Mouse (Mus musculus): Measurements from ENCODE around the gene Alpl.

The Alpl gene

DNA sequence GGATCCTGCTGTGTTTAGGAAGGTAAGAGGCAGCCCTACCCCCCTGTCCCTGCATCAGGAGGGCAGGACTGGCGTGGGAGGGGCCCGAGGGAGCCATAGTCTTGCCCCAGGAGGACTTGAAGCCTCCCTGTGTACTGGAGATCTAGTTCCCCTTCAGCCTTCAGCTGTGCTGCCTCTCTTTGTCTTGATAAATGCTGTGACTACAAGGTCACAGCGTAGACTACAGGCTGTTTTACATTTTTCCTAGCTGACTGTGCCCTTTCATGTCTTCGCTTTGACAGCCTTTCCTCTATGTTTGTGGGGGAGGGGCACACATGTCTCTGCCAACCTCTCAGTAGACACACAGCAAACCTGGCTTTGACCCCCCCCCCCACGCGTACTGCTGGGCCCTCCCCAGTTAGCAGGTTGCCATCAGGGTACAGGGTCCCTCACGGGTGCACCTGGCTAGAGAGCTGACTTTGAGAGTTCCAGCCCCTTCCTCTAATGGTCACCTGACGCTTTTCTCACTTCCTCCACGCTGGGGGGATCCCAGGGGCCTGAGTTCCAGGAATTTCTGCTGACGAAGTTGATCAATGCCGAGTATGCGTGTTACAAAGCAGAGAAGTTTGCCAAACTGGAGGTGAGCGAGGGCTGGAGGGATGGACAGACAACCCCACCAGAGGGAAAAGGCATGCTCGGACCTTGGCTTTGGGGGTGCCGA is 76.7 kb downstream of the Alpl start:
- no peak for DNase-seq (ENCODE audit: low spot score in 2 of 2)

DNA sequence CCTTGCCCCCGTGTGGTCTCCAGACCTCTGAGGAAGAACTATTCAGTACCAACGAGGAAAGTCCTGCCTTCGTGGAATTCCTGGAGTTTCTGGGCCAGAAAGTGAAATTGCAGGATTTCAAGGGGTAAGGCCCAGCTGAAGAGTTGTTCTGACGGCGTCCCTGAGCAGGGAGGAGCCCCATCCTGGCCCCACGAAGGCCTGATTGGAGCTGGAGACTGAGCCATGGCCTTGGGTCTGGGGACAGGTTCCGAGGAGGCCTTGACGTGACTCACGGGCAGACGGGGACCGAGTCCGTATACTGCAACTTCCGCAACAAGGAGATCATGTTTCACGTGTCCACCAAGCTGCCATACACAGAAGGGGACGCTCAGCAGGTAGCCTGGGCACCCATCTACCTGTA is 78.5 kb downstream of the Alpl start:
- no peak for DNase-seq (ENCODE audit: low spot score in 2 of 2)

DNA sequence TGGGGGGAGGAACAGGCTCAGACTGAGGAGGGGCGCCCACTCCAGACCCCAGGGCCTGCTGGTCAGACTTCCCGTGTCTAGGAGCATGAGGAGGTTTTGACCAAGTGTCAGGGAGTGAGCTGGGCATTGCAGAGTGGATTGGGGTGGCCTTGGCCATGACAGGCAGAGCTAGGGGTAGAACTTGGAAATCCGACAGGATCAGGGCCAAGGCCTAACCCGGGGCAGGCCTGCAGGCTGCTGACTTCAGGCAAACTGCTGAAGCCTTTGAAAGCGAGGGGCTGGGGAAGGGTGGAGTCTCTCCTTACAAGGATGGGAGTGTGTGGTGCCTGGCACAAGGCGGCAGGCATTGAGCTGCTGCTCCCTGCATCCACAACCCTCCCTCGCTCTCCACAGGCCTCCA is 79.2 kb downstream of the Alpl start:
- no peak for DNase-seq (ENCODE audit: low spot score in 2 of 2)

DNA sequence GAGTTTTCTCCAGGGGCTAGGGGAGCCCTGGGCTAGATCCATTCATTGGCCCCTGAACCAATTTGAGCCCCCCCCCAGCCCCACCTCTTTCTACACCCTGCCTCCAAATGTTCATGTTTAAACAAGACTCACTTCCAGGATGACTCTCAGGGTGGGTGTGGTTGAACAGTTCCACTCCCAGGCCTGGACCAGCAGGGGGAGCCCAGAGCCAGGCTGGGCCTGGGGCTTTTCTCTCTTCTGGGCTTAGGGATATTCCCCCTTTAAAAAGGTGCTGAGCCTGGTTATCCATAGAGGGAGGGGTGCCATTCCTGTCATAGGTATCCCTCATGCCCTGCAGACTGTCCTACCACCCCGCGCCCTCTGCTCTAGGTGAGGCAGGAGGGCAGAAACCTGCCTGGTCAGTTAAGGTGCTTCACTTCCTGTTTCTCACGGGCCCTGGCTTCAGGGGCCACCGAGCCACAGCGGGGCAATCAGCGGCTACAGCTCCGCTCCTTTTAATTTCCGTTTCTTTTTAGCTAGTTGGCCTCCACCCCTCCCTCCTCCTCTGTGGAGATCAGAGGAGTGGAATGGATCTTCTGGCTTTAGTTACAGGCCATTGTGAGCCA is 82.1 kb downstream of the Alpl start:
- DNase-seq (ENCODE audit: low spot score in 2 of 2): no peak

- no peak for DNase-seq (ENCODE audit: low spot score in 2 of 2)
Observed at GRCm38 (mm10) chr4:137712963-137713362, 83.2 kb downstream of the Alpl start.

DNA sequence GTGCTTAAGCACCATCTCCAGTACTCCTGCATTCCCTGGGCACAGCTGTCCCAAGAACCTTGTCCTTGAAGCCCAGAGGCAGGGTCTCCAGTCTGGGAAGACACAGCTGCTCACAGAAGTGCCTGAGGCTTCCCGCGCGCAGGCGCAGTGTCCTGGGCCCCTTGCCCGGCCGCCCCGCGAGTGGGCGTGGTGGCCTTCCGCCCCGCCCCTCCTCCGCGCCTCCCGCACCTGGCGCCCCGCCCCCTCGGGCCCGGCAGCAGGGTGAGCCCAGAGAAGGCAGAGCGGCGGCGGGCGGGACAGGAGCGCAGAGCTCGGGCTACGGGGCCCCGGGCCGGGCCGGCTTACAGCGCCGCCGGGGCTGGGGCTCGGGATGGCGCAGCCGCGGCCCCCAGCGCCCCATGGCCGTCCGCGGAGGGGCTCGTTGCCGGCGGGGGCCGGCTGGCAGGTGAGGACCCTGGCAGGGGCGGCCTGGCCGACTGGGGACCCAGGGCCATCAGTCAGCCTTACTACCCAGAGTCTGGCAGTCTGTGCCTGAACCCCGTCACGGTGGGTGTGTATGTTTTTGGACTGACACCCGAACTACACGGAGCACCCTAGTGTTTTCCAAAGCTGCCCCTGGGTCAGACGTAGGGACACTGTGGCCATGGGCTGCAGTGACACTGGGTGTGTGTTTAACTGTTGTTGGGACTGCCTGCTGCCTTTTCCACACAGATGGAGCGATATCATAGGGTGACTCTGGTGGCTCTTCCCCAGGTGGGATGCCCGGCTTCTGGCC is 88.8 kb downstream of the Alpl start:
- DNase-seq (ENCODE audit: low spot score in 2 of 2): peak; percentile 60 to 84

DNA sequence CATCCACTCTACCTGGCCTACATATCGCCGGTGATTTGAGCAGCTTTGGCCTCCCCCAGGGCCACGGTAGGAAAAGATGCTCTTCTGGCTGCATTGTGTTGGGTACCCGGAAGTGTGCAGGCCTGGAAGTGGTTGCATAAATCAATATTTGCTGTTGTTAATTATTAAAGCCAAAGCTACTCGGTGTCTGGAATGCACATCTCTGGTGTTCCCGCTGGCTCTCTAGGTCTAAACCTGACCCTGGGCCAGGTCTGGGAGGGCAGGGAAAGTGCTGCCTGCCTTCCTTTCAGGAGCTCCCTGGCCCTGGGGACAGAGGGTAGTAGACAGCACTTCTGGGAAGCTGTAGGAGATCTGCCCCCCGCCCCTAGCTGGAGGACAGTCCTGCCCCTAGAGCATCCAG is 89.7 kb downstream of the Alpl start:
- DNase-seq (ENCODE audit: low spot score in 2 of 2): no peak

GRCm38 (mm10) chr4:137705379-137705778 is 90.8 kb downstream of the Alpl start:
- DNase-seq (ENCODE audit: low spot score in 2 of 2): no peak

- no peak for DNase-seq (ENCODE audit: low spot score in 2 of 2)
Observed at GRCm38 (mm10) chr4:137704561-137704960, 91.6 kb downstream of the Alpl start.

DNA sequence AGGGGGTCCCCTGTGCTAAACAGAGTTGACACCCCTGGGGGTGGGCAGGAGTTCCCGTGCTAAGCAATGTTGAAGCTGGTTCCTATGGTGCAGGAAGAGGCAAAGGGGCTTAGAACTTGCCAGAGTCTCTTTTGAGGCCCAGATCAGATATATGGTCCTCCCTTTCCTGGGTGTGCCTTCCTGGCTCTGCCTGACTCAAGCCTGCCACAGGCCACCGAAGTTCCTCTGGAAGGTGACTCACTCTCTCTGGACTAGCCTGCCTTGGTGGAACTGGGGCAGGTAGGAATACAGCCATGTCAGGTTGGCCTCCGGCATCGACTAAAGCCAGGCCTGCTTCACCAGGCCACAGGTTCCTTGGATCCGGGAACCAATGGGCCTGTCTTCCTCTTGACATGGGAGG is 93.1 kb downstream of the Alpl start:
- no peak for DNase-seq (ENCODE audit: low spot score in 2 of 2)

DNA sequence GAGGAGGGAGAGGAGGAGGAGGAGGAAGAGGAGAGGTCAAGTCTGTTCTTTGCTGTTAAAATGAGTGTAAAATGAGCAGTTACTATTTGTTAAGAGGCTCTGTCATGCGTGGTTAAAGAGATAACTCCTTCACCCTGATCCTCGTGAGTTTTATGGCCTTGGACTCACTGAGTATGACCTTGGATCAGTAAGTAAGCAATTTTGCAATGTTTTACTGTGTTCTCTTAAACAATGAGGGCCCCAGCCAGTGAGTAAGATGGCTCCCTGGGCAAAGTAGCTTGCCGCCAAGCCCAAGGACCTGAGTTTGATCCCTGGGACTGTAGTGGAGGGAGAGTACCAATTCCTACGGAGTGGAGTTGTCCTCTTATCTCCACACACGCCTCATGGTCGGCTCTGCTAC is 95.2 kb downstream of the Alpl start:
- no peak for DNase-seq (ENCODE audit: low spot score in 2 of 2)

DNA sequence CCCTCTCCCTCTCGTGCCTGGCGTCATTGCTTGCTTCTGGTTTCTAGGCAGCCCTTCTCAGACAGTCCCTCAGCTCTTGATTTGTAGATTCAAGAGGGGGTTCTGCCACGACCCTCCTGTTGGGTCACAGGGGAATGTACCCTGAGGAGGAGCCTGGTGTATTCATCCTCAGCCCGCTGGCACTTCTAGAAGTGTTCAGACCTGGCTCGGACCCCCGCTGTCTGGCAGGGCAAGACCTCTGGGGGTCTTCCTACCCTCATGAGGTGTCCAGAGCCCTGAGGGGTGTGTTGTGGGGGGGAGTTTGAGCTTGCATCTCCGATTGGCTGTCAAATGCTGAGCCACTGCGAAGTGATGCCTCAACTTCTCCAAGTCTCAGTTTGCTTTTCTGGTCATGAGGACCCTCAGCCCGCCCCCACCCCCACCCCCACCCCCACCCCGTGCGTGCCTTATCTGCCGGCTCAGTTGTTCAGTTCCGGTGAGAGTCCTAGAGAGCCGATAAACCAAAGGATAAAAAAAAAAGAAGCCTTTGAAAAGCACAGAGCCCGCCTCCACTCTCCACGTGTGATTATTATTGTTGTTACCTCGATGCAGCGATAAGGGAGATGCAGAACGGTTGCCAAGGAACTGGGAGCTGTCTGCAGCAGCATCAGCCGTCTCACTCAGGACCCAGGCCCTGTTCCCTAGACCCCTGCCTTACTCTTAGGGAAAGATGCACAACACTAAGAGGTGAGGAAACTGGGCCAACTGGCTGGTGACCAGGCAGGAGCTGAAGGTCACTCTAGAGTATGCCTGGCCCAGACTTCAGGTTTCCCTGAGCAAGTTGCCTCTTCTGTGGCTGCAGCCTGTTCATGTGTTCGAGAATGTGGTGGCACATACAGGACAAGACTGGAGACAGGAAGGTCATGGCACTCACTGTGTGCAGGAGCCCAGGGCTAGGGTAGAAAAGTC is 96.6 kb downstream of the Alpl start:
- DNase-seq (ENCODE audit: low spot score in 2 of 2): no peak

DNA sequence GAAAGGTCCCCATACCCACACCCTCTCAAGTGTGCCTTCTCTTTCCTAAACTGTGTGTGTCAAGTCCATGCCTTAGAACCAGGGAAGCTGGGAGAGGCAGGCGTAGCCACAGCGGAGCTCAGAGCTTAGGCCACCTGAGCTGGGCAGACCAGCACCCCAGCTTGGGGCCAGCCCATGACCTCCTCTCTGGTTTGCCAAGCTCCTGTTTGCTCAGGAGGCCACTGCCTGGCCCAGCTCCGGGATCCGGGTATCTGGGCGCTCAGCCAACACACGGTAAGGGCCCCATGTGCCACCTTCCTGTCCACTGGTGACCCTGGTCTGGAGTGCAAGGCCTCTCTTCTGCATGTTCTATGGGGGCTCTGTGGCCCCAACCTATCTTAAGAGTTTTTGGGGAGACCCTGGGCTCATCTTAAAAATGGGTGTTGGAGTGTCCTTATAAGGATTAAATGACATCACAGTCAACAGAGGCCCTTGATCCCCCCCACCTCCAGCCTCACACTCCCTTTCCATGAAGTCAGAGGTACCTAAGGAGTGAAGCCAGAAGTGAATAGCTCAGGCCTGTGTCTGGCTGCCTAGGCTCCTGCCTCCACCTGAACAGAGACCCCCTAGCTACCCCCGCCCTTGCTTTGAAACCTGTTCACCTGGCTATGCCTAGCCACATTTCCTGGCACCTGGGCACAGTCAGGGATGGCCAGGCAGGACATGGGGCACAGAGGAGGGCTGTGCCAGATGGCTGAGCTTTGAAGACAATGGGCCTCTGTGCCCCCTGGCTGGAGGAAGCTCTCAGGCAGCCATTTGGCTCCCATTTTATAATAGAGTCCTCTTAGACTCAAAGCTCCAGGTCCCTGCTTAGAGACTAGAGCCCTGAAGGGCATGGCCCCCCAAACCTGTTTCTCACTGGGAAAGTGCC is 97.9 kb downstream of the Alpl start:
- DNase-seq (ENCODE audit: low spot score in 2 of 2): no peak

DNA sequence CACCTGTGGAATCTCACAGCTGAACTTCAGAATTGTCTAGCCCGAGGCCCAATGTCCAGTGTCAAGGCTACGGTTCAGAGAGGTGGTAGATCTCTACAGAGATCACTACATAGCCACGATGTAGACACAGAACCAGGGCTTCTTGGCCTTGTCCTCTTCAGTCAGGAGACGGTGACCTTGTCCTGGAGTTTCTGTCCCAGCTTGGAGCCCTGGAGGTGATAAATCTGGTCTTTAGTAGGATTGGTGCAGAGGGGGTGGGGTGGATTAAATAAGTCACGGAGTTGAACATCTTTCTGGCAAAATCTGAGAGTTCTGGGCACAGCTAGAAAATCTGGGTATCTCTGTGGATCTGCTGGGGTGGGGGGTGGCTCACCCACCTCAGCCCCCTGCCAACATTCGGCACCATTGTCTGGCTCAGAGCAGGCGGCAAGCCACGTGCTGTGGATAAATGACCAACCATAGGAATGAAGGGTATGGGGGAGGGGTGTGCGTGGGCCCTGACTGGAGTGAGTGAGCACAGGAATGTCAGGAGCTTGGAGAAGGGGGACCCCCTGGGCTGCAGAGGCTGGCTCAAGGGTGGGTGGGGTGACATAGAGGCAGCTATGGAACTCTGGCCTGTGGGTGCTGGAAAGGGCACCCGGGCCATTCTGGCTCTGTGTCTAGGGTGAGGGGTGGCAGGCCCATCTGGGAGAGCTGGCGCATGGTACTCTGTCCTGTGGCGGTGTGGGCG is 98.9 kb downstream of the Alpl start:
- DNase-seq (ENCODE audit: low spot score in 2 of 2): no peak

DNA sequence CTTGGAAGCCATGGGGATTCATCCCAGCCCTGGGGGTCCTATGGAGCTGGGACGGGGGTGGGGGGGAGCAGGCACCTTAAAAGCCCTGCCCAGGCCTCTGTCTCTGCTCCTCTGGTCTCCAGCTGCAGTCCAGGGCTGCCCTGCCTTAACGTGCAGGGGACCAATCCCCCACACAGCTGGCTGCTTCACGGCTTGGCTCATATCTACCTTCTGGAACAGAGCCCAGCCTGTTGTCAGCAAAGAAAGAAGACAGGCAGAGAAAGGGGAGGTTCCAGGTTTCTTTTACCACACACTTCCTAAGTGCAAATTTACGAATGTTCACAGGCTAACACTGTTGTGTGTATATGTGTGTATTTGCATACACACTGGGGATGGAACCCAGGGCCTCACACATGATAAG is 100.3 kb downstream of the Alpl start:
- DNase-seq (ENCODE audit: low spot score in 2 of 2): no peak

DNA sequence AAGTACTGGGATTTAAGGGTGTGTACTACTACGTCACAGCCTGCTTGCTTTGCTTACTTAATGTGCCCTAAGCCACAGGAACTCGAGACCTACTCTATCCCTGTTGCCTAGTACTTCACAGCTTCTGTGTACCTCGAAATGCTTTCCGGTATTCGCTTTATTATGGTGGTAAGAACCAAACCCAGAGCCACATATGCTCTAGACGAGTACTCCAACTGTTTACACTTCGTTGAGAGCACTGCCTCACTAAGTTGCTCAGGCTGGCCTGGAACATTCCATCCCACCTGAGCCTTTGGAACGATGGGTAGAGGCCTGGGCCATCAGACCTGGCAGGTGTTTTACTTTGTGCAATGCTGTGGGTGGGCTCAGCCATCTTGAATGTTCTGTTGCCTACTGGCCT is 100.9 kb downstream of the Alpl start:
- DNase-seq (ENCODE audit: low spot score in 2 of 2): no peak

DNA sequence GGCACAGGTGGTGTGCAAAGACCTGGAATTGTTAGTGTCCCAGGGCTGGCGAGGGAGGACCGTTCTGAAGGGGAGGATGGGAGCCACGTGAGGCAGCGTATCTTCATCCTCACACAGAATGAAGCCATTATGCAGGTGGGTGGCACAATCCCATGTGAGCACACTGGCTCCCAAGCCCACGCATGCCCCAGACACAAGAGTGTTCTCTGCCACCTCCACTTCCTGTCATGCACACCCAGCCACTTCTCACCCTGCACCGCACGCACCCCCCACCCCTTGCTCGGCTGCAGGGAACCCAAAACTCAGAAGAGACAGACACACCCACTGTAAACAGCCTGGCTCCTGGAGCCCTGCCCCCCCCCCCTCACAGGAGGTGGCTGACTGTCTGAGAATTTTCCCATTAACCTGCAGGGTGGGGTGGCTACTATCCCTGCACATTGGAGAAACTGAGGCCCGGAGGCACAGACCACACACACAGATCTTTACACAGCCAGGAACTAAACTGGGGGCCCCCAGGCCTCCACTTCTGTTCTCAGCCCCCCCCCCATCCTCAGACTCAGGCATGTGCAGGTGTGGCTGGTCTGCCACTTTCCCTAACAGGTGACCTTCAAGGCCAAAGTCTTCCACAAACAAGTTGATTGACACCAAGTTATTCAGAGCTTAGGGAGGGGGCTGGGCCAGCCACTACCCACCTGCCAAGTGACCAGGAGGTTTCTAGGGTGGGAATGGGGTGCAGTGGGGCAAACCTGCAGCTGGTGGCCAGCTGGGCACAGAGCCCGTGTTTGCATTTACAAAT is 103.9 kb downstream of the Alpl start:
- DNase-seq (ENCODE audit: low spot score in 2 of 2): no peak

Data from cerebellum, postnatal 4 days (tissue).